Mouse (Mus musculus): ENCODE data around the gene Mcrs1.
A peak's percentile ranks its signal among the peaks of the same experiment; 100 is the strongest.
"Not testable (repeated sequence)": the region's sequence is repeated elsewhere in the genome, so short reads cannot be mapped to it uniquely, and the experiment has no call there.

Mcrs1 gene

GRCm38 (mm10) chr15:99251626-99252380 is at the start of gene Mcrs1:
TSS of gene Mcrs1 (minus strand) at chr15:99251961.
- DNase-seq = peak; percentile 99

GRCm38 (mm10) chr15:99296213-99296612 is 44.5 kb upstream of the Mcrs1 start:
- DNase-seq = peak; percentile 42 to 51

- peak; percentile 75 to 77 for DNase-seq
These were observed 43.8 kb upstream of the Mcrs1 start, which contains the start of gene Fam186b for GRCm38 (mm10) chr15:99295484-99295981. TSS of gene Fam186b (minus strand) at chr15:99295888.

GRCm38 (mm10) chr15:99294813-99295374 is 43.1 kb upstream of the Mcrs1 start, which contains the start of gene Prpf40b:
TSS of gene Prpf40b (plus strand) at chr15:99295087.
- DNase-seq = peak; percentile 97 to 98

- no peak for DNase-seq
These were observed 42.5 kb upstream of the Mcrs1 start for GRCm38 (mm10) chr15:99294287-99294686.

- DNase-seq = no peak
These were observed 38.8 kb upstream of the Mcrs1 start for GRCm38 (mm10) chr15:99290586-99290985.

GRCm38 (mm10) chr15:99285189-99285535 is 33.4 kb upstream of the Mcrs1 start:
- no peak for DNase-seq

GRCm38 (mm10) chr15:99284527-99285188 is 32.9 kb upstream of the Mcrs1 start:
- no peak for DNase-seq

- DNase-seq = no peak
These were observed 31.7 kb upstream of the Mcrs1 start for GRCm38 (mm10) chr15:99283456-99283855.

GRCm38 (mm10) chr15:99278271-99278670 is 26.5 kb upstream of the Mcrs1 start:
- DNase-seq = peak; percentile 48 to 62

GRCm38 (mm10) chr15:99276095-99276494 is 24.3 kb upstream of the Mcrs1 start:
- no peak for DNase-seq

- peak; percentile 87 to 92 for DNase-seq
These were observed 13.9 kb upstream of the Mcrs1 start for GRCm38 (mm10) chr15:99265679-99266078.

GRCm38 (mm10) chr15:99264363-99264762 is 12.6 kb upstream of the Mcrs1 start:
- DNase-seq = no peak

GRCm38 (mm10) chr15:99262702-99263101 is 10.9 kb upstream of the Mcrs1 start:
- DNase-seq = no peak

- DNase-seq = peak; percentile 59 to 73
These were observed 8.0 kb upstream of the Mcrs1 start for GRCm38 (mm10) chr15:99259730-99260252.

- DNase-seq = no peak
These were observed 7.5 kb upstream of the Mcrs1 start for GRCm38 (mm10) chr15:99259167-99259729.

- no peak for DNase-seq
These were observed 3.5 kb upstream of the Mcrs1 start for GRCm38 (mm10) chr15:99255241-99255749.

GRCm38 (mm10) chr15:99254477-99255005 is 2.8 kb upstream of the Mcrs1 start:
- no peak for DNase-seq

- DNase-seq = no peak
These were observed 2.0 kb upstream of the Mcrs1 start for GRCm38 (mm10) chr15:99253772-99254171.

GRCm38 (mm10) chr15:99253175-99253479 is 1.4 kb upstream of the Mcrs1 start:
- not testable (repeated sequence) for DNase-seq

GRCm38 (mm10) chr15:99252381-99253174 is 817 bp upstream of the Mcrs1 start:
- DNase-seq = no peak

GRCm38 (mm10) chr15:99251111-99251510 is 650 bp downstream of the Mcrs1 start:
- peak in 1 of 2 experiments; percentile 50 for DNase-seq
